Mouse (Mus musculus) brain, embryonic 14.5 days (tissue): ENCODE data around the gene Frmpd4. TPM values are rescaled to one million over a fixed set of nuclear protein-coding genes. Genes with fewer than 3 reads are reported as not detected.

Experiments
- DNase-seq: peaks from one replicate; pipeline ENCODE4 v3.0.0-alpha.2; 2011; ENCODE audit warnings: low read depth
- CTCF ChIP-seq: fragments of 200-500 bp; IDR thresholded peaks from 2 replicates; pipeline ENCODE4 v1.5.1; 2012; ENCODE audit warnings: inconsistent platforms, mild to moderate bottlenecking, moderate library complexity, borderline replicate concordance; ENCODE audit not compliant: insufficient read depth, insufficient read length; ENCODE audit errors: extremely low read depth
- POLR2A ChIP-seq: fragments of 200-500 bp; IDR thresholded peaks from 2 replicates; pipeline ENCODE4 v1.6.1; 2012; ENCODE audit warnings: mild to moderate bottlenecking, inconsistent platforms, borderline replicate concordance; ENCODE audit not compliant: poor library complexity, insufficient read depth, insufficient read length, severe bottlenecking; ENCODE audit errors: extremely low read depth
- polyA plus RNA-seq: library from polyadenylated mRNA; depleted of rRNA; stranded (reverse); fragments of >200 nt; gene quantifications from 2 replicates; pipeline ENCODE4 v1.2.3, GENCODE M21; 2012; rRNA removed

Gene Frmpd4
- polyA plus RNA-seq, 1 experiment: 1.5 TPM

GRCm38 (mm10) chrX:167497780-167498179, 1079.3 kb downstream of the Frmpd4 start:
- TF ChIP-seq POLR2A (no peak), CTCF (peak; percentile 77)
- DNase-seq: peak; percentile 81

DNA sequence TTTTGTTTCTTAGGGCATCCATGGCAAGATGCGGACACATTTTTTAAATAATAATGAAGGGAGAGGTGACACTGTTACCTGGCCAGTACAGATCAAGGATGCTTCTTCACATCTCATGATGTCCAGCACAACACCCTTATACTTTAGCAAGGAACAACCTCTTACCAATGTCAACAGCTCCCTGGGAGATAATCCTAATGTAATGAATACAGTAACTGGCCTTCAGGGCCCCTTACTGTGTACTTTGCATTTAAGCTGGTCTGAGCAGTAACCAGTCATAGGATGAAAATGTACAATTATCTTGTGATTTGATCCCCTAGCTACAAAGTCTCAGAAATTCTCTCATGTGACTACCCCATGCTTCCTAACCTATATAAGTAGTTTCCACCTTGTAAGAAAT, 1084.8 kb downstream of the Frmpd4 start:
- DNase-seq: no peak
- TF ChIP-seq CTCF (no peak), POLR2A (no peak)

- TF ChIP-seq POLR2A: no peak
- TF ChIP-seq CTCF: no peak
- no peak for DNase-seq
Measured at GRCm38 (mm10) chrX:167491589-167492207, 1085.3 kb downstream of the Frmpd4 start.

GRCm38 (mm10) chrX:167483409-167484177, 1093.4 kb downstream of the Frmpd4 start:
- TF ChIP-seq POLR2A (no peak), CTCF (no peak)
- DNase-seq: no peak

DNA sequence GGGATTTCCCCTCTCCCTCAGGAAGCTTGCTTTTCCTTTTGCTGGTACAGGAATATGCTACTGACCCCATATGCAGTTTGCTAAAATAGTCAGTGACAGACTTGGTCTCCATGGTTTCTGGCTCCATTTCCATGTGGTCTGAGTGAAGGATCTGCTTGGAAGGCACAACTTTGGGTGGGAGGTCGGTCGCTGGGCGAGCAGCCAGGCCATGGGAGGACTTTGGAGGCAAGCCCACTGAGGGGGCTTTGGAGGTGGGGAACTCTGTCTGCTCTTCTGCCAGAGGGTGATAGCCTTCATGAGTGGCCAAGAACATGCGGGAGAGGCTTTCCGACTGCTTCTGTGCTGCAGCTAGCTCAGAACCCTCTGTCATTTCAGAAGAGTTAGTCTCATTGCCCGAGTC, 1099.4 kb downstream of the Frmpd4 start:
- TF ChIP-seq POLR2A (no peak), CTCF (no peak)
- no peak for DNase-seq

DNA sequence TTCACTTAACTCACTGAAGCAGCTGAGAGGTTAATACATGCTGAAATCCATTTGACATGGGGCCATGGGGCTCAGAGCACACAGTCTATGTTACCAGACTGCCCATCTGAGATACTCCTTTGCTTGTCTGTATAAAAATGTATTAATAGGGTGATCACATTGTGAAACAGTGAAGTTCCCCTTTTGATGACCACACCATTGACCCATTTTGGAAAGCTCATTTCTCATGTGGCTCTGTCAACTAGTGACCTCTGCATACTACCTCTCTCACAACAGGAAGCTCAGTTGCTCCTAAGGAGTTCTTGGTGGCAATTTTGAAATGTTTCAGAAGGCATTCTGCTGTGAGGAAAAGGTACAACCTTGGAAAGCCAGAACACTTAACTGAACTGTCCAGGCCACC, 1142.1 kb downstream of the Frmpd4 start:
- DNase-seq: no peak

DNA sequence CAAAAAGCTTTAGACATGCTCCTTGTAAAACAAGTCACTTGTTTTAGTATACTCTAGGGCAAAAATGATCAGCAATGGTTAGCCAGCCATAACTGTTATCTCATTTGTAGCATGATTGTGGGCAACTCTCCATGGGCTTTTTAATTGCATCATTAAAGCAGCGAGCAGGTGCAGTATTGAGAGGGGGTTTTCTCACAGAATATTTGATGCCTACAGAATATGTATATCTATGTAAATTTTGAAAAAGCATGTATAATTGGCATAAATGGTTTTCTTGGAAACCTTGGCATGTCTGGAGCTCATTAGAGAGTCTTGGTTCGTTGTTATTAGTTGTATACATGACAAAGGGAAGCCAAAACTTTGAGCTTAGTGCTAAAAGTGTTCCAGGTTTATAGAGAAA, 1143.1 kb downstream of the Frmpd4 start:
- no peak for TF ChIP-seq POLR2A
- TF ChIP-seq CTCF: no peak
- peak; percentile 64 for DNase-seq

More for the DNA sequence above, 1142.1 kb downstream of the Frmpd4 start:
- no peak for TF ChIP-seq POLR2A
- no peak for TF ChIP-seq CTCF

Other genes with a start within 250 kb of the Frmpd4 start
- 19.8 and 20.9 TPM in 2 replicates for gene Msl3, start 96.7 kb upstream of the Frmpd4 start, polyA plus RNA-seq
- 0.64 and 1.2 TPM in 2 replicates for gene Arhgap6, start 217.9 kb upstream of the Frmpd4 start, polyA plus RNA-seq